Mouse (Mus musculus) liver, embryonic 13.5 days (tissue): ENCODE results near the gene Tex22. TPM values are rescaled to one million over a fixed set of nuclear protein-coding genes. Genes with fewer than 3 reads are reported as not detected.

Experiments used
- ATAC-seq: fragments of 200-750 bp; cut with Nextera tagmentation; 2 replicates; pipeline ENCODE4 v1.8.0; 2017; ENCODE audit warnings: low read depth, mild to moderate bottlenecking, moderate number of reproducible peaks, moderate library complexity
- DNase-seq: peaks from one replicate; pipeline ENCODE4 v3.0.0; 2022
- H3K27ac ChIP-seq: fragments of 300-500 bp; sonication (generic); 2 replicates; pipeline ENCODE4 v1.5.1; 2015; ENCODE audit warnings: moderate library complexity, mild to moderate bottlenecking, inconsistent platforms
- H3K27me3 ChIP-seq: fragments of 300-500 bp; sonication (generic); 2 replicates; pipeline ENCODE4 v1.6.1; 2015; ENCODE audit warnings: mild to moderate bottlenecking, inconsistent platforms
- H3K36me3 ChIP-seq: fragments of 300-500 bp; sonication (generic); 2 replicates; pipeline ENCODE4 v1.6.1; 2015; ENCODE audit warnings: mild to moderate bottlenecking, inconsistent platforms
- H3K4me1 ChIP-seq: fragments of 300-500 bp; sonication (generic); replicated peaks from 2 replicates; pipeline ENCODE4 v1.6.1; 2015; ENCODE audit warnings: inconsistent platforms
- H3K4me2 ChIP-seq: fragments of 300-500 bp; sonication (generic); 2 replicates; pipeline ENCODE4 v1.6.1; 2015; ENCODE audit warnings: inconsistent platforms, mild to moderate bottlenecking, moderate library complexity
- H3K4me3 ChIP-seq: fragments of 300-500 bp; sonication (generic); replicated peaks from 2 replicates; pipeline ENCODE4 v1.5.1; 2015; ENCODE audit warnings: mild to moderate bottlenecking, inconsistent platforms
- H3K9ac ChIP-seq: fragments of 300-500 bp; sonication (generic); 2 replicates; pipeline ENCODE4 v1.6.1; 2015; ENCODE audit warnings: mild to moderate bottlenecking, inconsistent platforms
- H3K9me3 ChIP-seq: fragments of 300-500 bp; sonication (generic); replicated peaks from 2 replicates; pipeline ENCODE4 v1.6.1; 2016; ENCODE audit warnings: inconsistent platforms
- WGBS: fragments of 180-500 bp; shearing (Covaris S2); methylation state at CpG from one replicate; pipeline ENCODE4 v1.1.7; 2015; ENCODE audit not compliant: insufficient replicate concordance; 5-methylcytosine and 5-hydroxymethylcytosine counted together
- polyA plus RNA-seq: library from polyadenylated mRNA; unstranded; fragments of >200 nt; fragmentation: Nextera tagmentation; extraction: Ambion mirVana; gene quantifications from 2 replicates; pipeline ENCODE4 v1.2.1, GENCODE M21; 2015

Gene Tex22
- polyA plus RNA-seq: not detected in 2 replicates

- DNase-seq (peak; percentile 64), ATAC-seq (peak; percentile 79)
- peak within 1 kb of the TSS; percentile 92 for H3K4me2 ChIP-seq
- H3K27ac ChIP-seq: peak within 1 kb of the TSS; percentile 79
- peak within 1 kb of the TSS; percentile 63 for H3K4me3 ChIP-seq
- no peaks in the 10 kb centered on the region for H3K27me3 ChIP-seq
- H3K9me3 ChIP-seq: no peaks in the 10 kb centered on the region
- peak within 1 kb of the TSS; percentile 75 for H3K9ac ChIP-seq
- H3K4me1 ChIP-seq: peaks cover 29% of the 10 kb centered on the region
- 4% methylated on average over 32 of the region's 32 CpGs for WGBS
- H3K36me3 ChIP-seq: peaks cover 22% of the 10 kb centered on the region
Measured at GRCm38 (mm10) chr12:113074329-113075062, at the start of gene Tex22. Gene Tex22, plus strand, starts transcription at chr12:113074502.

DNA sequence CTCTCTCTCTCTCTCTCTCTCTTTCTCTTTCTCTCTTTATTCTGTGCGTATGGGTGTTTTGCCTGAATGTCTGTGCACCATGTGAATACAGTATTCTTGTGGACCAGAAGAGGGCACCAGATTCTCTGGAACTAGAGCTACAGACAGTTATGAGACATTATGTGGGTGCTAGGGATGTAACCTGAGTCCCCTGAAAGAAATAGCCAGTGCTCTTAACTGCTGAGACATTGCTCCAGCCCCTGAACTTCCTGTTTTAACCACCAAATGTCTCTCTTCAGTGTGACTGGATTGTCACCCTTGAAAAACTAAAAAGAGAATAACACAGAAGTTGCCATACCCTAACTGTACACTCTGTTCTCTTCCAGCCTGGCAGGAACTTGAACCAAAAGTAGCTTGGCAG lies 47.7 kb upstream of the Tex22 start:
- 96% methylated on average over 1 of the region's 1 CpGs for WGBS
- Histone ChIP-seq H3K9me3 (no peaks in the 10 kb centered on the region), H3K9ac (no peak overlapping the region), H3K27ac (no peak overlapping the region), H3K36me3 (peaks cover 49% of the 10 kb centered on the region), H3K27me3 (no peaks in the 10 kb centered on the region), H3K4me3 (no peak overlapping the region), H3K4me2 (no peak overlapping the region), H3K4me1 (peaks cover 32% of the 10 kb centered on the region)
- ATAC-seq: no peak
- no peak for DNase-seq

DNA sequence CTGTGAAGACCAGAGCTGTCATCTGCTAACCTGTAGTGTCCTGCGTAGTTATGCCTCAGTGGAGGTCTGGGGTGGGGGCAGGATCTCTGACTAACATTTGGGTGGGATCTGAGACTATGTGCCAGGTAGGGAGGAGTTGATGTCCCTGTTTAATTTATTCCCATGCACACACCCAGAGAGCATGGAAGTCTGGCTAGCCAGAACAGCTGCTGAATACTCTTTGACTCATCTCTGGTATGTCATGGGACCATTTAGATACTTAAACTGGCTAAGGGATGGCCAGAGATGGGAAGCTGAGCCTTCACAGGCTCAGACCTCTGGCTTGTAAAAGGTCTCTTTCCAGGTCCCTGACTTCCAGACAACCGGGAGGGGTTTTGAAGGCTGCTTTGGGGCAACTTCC lies 46.8 kb upstream of the Tex22 start:
- 80% methylated on average over 2 of the region's 2 CpGs for WGBS
- H3K4me1 ChIP-seq: peaks cover 42% of the 10 kb centered on the region

DNA sequence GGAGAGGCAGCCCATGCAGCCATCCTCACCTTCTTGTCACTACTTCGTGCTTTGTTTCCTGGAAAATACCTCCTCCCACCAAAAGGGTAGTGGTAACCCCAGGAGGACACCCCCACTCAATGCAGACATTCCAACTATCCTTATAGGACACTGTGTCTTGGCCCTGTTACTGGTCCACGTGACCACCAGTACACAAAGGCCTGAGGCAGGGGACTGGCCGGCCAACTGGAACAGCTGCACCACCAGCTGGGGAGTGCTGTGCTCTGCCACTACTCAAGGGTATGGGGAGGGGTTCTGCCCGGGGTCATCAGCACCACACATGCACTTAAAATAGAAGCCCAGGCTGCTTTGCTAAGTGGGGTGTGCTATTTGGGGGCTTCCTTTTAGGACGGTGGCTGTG lies 46.2 kb upstream of the Tex22 start:
- WGBS: 71% methylated on average over 5 of the region's 5 CpGs
- Histone ChIP-seq H3K27me3 (no peaks in the 10 kb centered on the region), H3K27ac (no peak overlapping the region), H3K4me1 (peaks cover 43% of the 10 kb centered on the region), H3K9me3 (no peaks in the 10 kb centered on the region), H3K4me2 (no peak overlapping the region), H3K9ac (no peak overlapping the region), H3K36me3 (peaks cover 49% of the 10 kb centered on the region), H3K4me3 (no peak overlapping the region)
- ATAC-seq (no peak), DNase-seq (no peak)

More for the DNA sequence above, 46.8 kb upstream of the Tex22 start:
- Histone ChIP-seq H3K4me3 (no peak overlapping the region), H3K9ac (no peak overlapping the region), H3K4me2 (no peak overlapping the region), H3K36me3 (peaks cover 46% of the 10 kb centered on the region), H3K27me3 (no peaks in the 10 kb centered on the region), H3K27ac (no peak overlapping the region), H3K9me3 (no peaks in the 10 kb centered on the region)
- ATAC-seq (no peak), DNase-seq (no peak)

DNA sequence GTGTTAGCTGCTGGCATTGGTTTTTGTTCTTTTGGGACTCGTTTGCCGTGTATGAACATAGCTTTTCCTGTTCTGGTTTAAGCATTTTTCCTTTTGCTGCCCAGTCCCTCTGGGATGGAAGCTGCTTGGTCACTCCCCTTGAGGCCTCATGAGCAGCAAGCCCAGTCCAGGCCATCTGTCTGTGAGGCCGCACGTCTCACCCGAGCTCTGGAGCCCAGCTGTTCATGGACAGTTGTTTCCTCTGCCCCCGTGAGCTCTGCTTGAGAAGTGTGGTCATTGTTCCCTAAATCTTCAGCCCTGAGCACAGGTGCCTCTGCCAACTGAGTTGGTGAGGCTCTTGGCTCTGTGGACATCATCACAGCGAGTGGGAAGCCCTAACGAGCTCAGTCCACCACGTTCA lies 45.4 kb upstream of the Tex22 start:
- Histone ChIP-seq H3K4me1 (peaks cover 49% of the 10 kb centered on the region), H3K36me3 (peaks cover 43% of the 10 kb centered on the region), H3K4me3 (no peak overlapping the region), H3K4me2 (no peak overlapping the region), H3K27ac (no peak overlapping the region), H3K27me3 (no peaks in the 10 kb centered on the region), H3K9ac (no peak overlapping the region), H3K9me3 (no peaks in the 10 kb centered on the region)
- WGBS: 82% methylated on average over 9 of the region's 9 CpGs
- ATAC-seq (no peak), DNase-seq (no peak)

DNA sequence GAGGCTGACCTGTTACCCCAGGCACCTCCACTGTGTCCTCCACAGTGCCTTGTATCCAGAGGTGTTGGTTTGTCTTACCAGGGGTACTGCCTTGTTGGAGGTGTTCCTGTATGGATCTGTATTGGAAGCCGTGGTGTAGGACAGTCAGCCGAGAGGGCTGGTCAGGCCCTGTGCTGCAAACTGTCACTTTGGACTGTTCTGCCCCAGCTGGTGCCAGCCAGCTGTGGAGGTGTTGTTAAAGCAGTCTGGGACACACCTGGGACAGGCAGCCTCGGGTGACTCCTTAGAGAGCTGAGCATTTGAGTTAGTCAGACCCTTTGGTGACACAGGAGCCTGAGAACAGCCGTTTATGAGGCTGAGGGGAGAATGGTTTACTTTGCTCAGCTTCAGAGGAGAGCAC lies 44.3 kb upstream of the Tex22 start:
- Histone ChIP-seq H3K4me1 (peaks cover 60% of the 10 kb centered on the region), H3K27ac (peak overlapping the region; percentile 91), H3K4me3 (no peak overlapping the region), H3K4me2 (peak overlapping the region; percentile 57; the same call in 1 of the 2 replicates), H3K27me3 (no peaks in the 10 kb centered on the region), H3K9ac (peak overlapping the region; percentile 67), H3K36me3 (peaks cover 37% of the 10 kb centered on the region), H3K9me3 (no peaks in the 10 kb centered on the region)
- DNase-seq (no peak), ATAC-seq (no peak)
- 63% methylated on average over 4 of the region's 4 CpGs for WGBS

GRCm38 (mm10) chr12:113030993-113031392 lies 43.3 kb upstream of the Tex22 start:
- no peaks in the 10 kb centered on the region for H3K9me3 ChIP-seq
- 19% methylated on average over 9 of the region's 9 CpGs for WGBS
- ATAC-seq (peak; percentile 95), DNase-seq (peak; percentile 63)
- H3K36me3 ChIP-seq: peaks cover 27% of the 10 kb centered on the region
- no peaks in the 10 kb centered on the region for H3K27me3 ChIP-seq
- H3K27ac ChIP-seq: peak overlapping the region; percentile 91
- peak overlapping the region; percentile 57 for H3K4me2 ChIP-seq
- 0 out of 2 replicates have a peak overlapping the region, but pooled peaks have one; percentile 10 for H3K4me3 ChIP-seq
- peak overlapping the region; percentile 67 for H3K9ac ChIP-seq
- peaks cover 69% of the 10 kb centered on the region for H3K4me1 ChIP-seq

GRCm38 (mm10) chr12:113031441-113031840 lies 42.9 kb upstream of the Tex22 start:
- Histone ChIP-seq H3K4me2 (peak overlapping the region; percentile 57), H3K9me3 (no peaks in the 10 kb centered on the region), H3K36me3 (peaks cover 25% of the 10 kb centered on the region), H3K27ac (peak overlapping the region; percentile 91), H3K27me3 (no peaks in the 10 kb centered on the region), H3K9ac (peak overlapping the region; percentile 67), H3K4me3 (0 out of 2 replicates have a peak overlapping the region, but pooled peaks have one; percentile 10), H3K4me1 (peaks cover 73% of the 10 kb centered on the region)
- WGBS: 47% methylated on average over 6 of the region's 6 CpGs
- no peak for DNase-seq
- peak; percentile 49 for ATAC-seq

GRCm38 (mm10) chr12:113032296-113033250 lies 41.7 kb upstream of the Tex22 start:
- no peak for DNase-seq
- WGBS: 81% methylated on average over 11 of the region's 11 CpGs
- Histone ChIP-seq H3K27ac (peak overlapping the region; percentile 91), H3K4me2 (0 out of 2 replicates have a peak overlapping the region, but pooled peaks have one; percentile 57), H3K9me3 (no peaks in the 10 kb centered on the region), H3K36me3 (peaks cover 14% of the 10 kb centered on the region), H3K4me1 (peaks cover 85% of the 10 kb centered on the region), H3K27me3 (no peaks in the 10 kb centered on the region), H3K4me3 (no peak overlapping the region), H3K9ac (peak overlapping the region; percentile 67; the same call in 1 of the 2 replicates)
- ATAC-seq: no peak

DNA sequence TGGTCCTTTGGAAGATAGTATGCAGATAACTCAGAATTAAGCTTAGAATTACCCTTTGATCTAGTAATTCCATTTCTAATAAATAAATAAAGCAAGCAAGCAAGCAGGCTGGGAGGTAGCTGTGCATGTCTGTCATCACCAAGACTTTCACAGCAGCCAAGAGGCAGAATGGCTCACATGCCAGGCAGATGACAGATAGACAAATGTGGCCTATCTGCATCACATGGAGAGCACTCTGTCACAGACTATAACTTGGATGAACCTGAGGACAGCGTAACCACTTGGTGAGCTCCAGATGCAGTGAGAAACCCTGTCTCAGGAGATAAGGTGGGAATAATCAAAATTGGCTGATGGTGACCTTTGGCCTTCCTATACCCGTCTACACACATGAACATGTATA lies 39.2 kb upstream of the Tex22 start:
- no peak for ATAC-seq
- peaks cover 74% of the 10 kb centered on the region for H3K4me1 ChIP-seq
- no peak overlapping the region for H3K4me3 ChIP-seq
- H3K27ac ChIP-seq: peak overlapping the region; percentile 50
- 0 out of 2 replicates have a peak, but pooled peaks cover 4% of the 10 kb centered on the region for H3K36me3 ChIP-seq
- WGBS: 43% methylated on average over 2 of the region's 2 CpGs
- no peaks in the 10 kb centered on the region for H3K9me3 ChIP-seq
- no peak overlapping the region for H3K4me2 ChIP-seq
- H3K9ac ChIP-seq: no peak overlapping the region
- H3K27me3 ChIP-seq: no peaks in the 10 kb centered on the region
- no peak for DNase-seq

- Histone ChIP-seq H3K27ac (0 out of 2 replicates have a peak overlapping the region, but pooled peaks have one; percentile 47), H3K4me3 (no peak overlapping the region), H3K4me1 (peaks cover 71% of the 10 kb centered on the region), H3K36me3 (0 out of 2 replicates have a peak, but pooled peaks cover 4% of the 10 kb centered on the region), H3K9ac (no peak overlapping the region), H3K4me2 (no peak overlapping the region), H3K27me3 (no peaks in the 10 kb centered on the region), H3K9me3 (no peaks in the 10 kb centered on the region)
- ATAC-seq (peak; percentile 72), DNase-seq (no peak)
- 30% methylated on average over 4 of the region's 4 CpGs for WGBS
Measured at GRCm38 (mm10) chr12:113036996-113037395, 37.3 kb upstream of the Tex22 start.
